Mouse (Mus musculus) spleen, adult 2 months (tissue): ENCODE measurements around the gene Bank1.

Experiments used
- CTCF ChIP-seq: fragments of 200-500 bp; IDR thresholded peaks from 2 replicates; pipeline ENCODE4 v1.5.1; 2011; ENCODE audit warnings: mild to moderate bottlenecking, inconsistent platforms; ENCODE audit not compliant: insufficient read depth, insufficient read length, insufficient replicate concordance; ENCODE audit errors: extremely low read depth
- POLR2A ChIP-seq: fragments of 200-500 bp; IDR thresholded peaks from 2 replicates; pipeline ENCODE4 v1.6.1; 2011; ENCODE audit warnings: low read depth, low read length, inconsistent platforms

DNA sequence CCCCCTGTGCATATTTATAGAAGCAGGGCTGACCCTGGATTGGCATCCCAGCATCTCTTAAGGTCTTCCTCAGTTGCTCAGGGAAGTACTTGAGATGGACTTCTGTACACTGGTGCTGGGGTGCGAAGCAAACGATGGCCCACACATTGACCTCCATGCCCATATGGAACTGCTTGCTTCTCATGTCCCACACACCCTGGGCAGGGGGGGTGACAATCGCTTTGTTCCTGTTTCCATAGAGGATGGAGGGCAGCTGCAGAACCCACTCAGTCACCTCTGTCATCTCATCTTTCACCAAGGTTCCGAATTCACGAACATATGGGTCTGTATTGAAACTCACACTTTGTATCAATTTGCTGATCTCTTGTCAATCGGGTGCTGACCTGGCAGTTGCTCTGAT lies 275.7 kb downstream of the Bank1 start:
- TF ChIP-seq POLR2A: no peak
- no peak for TF ChIP-seq CTCF
